Mouse (Mus musculus) testis, postnatal 14 days (tissue): ENCODE results near the gene Kri1.
A peak's percentile ranks its signal among the peaks of the same experiment; 100 is the strongest.
"Not testable (repeated sequence)": the region's sequence is repeated elsewhere in the genome, so short reads cannot be mapped to it uniquely, and the experiment has no call there.

Source experiments
- DNase-seq: peaks from one replicate; pipeline ENCODE4 v3.0.0; 2021; ENCODE audit warnings: low spot score

Kri1 gene

DNA sequence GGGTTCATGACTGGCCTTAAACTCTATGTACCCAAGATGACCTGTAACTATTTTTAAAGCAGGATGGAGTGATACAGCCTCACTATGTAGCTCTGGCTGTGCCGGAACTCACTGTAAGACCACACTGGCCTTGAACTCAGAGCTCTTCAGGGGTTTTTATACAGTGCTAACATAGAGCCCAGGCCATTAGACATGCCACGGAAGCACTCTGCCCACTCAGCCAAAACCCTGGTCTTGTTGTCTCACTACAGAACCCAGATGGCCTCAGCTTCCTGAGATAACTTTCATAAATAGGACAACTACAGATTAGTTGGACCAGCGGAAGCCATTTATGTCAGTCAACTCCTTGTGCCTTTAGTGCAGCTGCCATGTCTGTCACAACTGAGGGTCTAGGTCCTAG is 13.4 kb downstream of the Kri1 start:
- DNase-seq, result no peak

GRCm38 (mm10) chr9:21273520-21274228 is 14.1 kb downstream of the Kri1 start:
- DNase-seq, result no peak

GRCm38 (mm10) chr9:21273094-21273493 is 14.7 kb downstream of the Kri1 start:
- DNase-seq, result no peak

GRCm38 (mm10) chr9:21272391-21272790 is 15.4 kb downstream of the Kri1 start:
- no peak for DNase-seq

GRCm38 (mm10) chr9:21269590-21269989 is 18.2 kb downstream of the Kri1 start:
- not testable (repeated sequence) for DNase-seq

GRCm38 (mm10) chr9:21268305-21268704 is 19.5 kb downstream of the Kri1 start:
- no peak for DNase-seq

DNA sequence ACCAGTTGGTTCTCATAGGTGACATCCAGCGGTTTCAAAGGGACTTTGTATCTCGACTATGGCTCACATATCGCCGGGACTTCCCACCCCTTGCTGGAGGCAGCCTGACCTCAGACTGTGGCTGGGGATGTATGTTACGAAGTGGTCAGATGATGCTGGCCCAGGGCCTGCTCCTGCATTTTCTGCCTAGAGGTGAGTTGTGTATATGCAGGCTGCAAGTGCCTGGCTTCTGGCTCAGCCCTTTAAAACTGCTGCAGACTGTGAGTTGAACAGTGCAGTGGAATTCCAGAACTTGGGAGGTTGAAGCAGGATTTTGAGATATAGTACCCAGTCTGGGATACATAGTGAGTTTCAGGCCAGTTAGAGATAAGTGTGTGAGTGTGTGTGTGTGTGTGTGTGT is 20.9 kb downstream of the Kri1 start:
- no peak for DNase-seq

DNA sequence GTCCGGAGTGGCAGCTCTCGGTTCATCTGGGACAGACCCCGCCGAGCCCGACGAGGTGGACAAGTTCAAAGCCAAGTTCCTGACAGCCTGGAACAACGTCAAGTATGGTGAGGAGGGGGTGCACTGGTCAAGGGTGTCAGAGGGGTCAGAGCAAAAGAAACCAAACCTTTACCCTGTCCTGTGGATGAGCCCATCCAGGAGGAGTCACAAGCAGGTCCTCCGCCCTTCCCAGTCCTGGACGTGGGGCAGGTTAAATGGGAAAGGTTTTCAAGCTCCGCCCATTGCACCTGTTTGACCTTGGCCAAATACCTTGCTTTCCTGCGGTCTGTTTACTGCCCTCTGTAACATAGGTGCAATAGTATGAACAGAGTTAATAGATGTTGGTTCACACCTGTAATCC is 22.2 kb downstream of the Kri1 start:
- DNase-seq, result no peak

- peak; percentile 99 for DNase-seq
Observed at GRCm38 (mm10) chr9:21265000-21265561, 22.7 kb downstream of the Kri1 start, which contains the start of gene Atg4d. Atg4d (plus strand) TSS chr9:21265293.

- no peak for DNase-seq
Observed at GRCm38 (mm10) chr9:21264272-21264999, 23.3 kb downstream of the Kri1 start.

GRCm38 (mm10) chr9:21261831-21262230 is 25.9 kb downstream of the Kri1 start:
- no peak for DNase-seq

- no peak for DNase-seq
Observed at GRCm38 (mm10) chr9:21260491-21261040, 27.2 kb downstream of the Kri1 start.

GRCm38 (mm10) chr9:21256349-21256748 is 31.4 kb downstream of the Kri1 start:
- not testable (repeated sequence) for DNase-seq

GRCm38 (mm10) chr9:21254690-21255089 is 33.1 kb downstream of the Kri1 start:
- DNase-seq, result no peak

- DNase-seq, result peak; percentile 3
Observed at GRCm38 (mm10) chr9:21251116-21251735, 36.5 kb downstream of the Kri1 start.

- DNase-seq, result peak; percentile 3
Observed at GRCm38 (mm10) chr9:21250509-21250908, 37.3 kb downstream of the Kri1 start.

GRCm38 (mm10) chr9:21249629-21250508 is 37.9 kb downstream of the Kri1 start:
- DNase-seq, result peak; percentile 3

DNA sequence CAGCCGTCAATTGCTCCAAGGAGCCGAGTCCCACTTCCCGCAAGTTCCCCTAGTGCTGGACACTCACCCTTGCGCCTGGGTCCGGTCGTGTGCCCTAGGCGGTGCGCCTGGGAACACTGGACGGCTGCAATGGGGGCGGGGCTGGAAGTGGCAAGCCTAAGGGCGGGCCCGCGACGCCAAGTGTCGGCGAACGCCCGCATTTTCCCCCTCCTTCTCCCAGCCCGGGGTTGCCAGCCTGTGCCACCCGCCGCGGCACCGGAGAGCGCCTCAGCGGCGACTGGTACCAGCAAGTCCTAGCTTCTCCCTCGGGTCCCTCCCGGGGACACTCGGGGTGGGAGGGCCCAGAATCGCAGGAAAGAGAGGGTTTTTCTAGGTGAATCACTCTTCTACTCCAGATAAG is 39.4 kb downstream of the Kri1 start, which contains the start of gene S1pr5:
Gene S1pr5, minus strand, starts transcription at position 118 of the 400 bp plus-strand sequence.
- peak; percentile 8 for DNase-seq

DNA sequence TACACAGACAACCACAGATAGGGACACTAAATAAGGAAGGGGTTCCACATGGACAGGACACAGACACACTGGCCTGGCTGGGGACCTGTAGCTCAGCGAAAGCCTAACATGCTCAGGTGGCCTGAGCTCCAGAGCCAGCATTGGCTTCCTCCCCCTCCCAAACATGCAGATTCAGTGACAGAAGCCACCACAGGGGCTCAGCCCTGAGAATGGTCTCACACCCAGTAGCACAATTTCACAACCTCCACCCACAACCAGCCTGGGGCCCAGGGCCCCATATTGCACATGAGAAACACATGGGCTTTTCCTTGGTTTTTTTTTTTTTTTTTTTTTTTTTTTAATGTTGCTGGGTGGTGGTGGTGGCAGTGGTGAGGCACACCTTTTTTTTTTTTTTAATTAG is 41.4 kb downstream of the Kri1 start:
- DNase-seq, result no peak

- no peak for DNase-seq
Observed at GRCm38 (mm10) chr9:21245113-21245487, 42.7 kb downstream of the Kri1 start.

DNA sequence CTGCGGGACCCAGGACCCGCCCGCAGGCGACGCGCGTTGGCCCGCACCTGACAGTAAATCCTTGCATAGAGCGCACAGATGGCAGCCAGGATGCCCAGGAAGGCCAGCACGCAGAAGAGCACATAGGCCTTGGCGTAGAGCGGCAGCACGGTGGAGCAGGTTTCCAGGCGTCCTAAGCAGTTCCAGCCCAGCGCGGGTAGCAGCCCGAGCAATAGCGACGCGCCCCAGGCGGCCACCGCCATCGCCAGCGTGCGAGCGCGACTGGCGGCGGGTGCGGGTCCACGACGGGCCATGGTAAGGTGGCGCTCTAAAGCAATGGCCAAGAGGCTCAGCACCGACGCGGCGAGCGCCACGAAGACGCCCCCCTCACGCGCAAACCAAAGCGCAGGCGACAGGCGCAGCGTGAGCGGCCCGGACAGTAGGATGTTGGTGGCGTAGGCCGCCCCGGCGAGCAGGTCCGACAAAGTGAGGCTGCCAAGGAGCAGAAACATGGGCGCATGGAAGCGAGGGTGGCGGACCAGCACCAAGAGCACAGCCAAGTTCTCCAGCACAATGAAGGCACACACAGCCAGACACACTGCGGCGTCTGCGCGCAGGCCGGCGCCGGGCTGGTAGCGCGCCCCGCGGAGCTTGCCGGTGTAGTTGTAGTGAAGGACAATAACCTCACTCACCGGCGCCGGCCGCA is 43.2 kb downstream of the Kri1 start:
- DNase-seq, result no peak
